Mouse (Mus musculus): ENCODE measurements around the gene Drc7.

The Drc7 gene

GRCm38 (mm10) chr8:95054927-95055510 lies at the start of gene Drc7:
Drc7 (plus strand) TSS chr8:95055103.
- no peak for DNase-seq (ENCODE audit: low spot score)

- no peak for DNase-seq (ENCODE audit: low spot score)
Observed at GRCm38 (mm10) chr8:95012442-95012919, 42.4 kb upstream of the Drc7 start.

DNA sequence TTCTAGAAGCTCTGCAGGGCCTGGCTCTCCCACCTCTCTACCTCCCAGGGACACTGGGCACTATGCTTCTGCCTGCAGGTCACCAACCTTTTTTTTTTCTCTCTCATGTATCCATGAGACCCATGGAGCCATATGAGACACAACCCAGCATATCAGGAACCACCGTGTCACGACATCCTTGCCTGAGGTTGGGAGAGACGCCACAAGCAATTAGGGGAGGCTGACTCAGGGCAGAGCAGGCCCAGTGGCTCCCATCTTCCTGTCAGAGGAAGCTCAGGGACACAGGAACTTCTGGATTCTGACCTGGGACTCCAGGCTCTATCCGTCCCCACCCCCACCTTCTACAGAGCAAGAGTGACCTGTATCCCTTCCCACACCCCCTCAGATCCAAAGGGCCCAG lies 39.0 kb upstream of the Drc7 start:
- DNase-seq (ENCODE audit: low spot score), result no peak

DNA sequence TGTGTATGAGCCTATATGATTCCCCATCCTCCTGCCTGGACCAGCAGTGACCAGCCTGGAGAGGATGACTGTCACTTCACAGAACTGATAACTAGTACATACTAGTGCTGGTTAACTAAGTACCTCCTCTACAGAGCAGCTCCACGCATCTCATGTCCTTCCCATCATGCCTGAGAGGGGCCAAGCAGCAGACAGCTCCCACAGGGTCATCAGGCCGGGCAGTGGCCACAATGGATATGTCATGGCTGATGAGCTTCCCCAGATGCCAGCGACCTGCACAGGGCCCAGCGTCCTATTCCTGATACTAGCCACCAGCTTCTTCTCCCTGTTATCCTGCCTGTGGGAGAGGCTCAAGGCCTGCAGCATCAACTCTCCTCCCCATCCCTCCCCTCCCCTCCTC lies 38.2 kb upstream of the Drc7 start:
- no peak for DNase-seq (ENCODE audit: low spot score)

DNA sequence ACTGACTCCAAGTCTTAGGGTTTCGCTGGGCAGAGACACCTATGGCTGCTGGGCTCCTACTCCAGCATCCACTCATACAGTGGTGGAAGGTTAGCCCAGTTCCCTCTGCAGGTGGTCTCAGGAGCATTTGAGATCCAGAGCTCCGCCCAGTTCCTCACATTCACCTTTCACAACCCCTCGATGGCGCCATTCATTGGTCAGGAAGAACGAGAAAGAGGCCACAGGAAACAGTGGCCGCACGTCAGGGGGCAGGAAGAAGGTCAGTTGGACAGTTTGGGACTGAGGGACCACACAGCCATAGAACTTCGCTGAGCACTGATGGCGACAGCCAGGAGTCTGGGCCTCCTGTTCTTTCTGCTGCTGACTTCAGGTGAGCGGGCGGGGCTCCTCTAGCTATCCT lies 37.5 kb upstream of the Drc7 start, which contains the start of gene Adgrg3:
TSS of gene Adgrg3 (plus strand) at position 242 of the 400 bp plus-strand sequence.
- DNase-seq (ENCODE audit: low spot score), result no peak

DNA sequence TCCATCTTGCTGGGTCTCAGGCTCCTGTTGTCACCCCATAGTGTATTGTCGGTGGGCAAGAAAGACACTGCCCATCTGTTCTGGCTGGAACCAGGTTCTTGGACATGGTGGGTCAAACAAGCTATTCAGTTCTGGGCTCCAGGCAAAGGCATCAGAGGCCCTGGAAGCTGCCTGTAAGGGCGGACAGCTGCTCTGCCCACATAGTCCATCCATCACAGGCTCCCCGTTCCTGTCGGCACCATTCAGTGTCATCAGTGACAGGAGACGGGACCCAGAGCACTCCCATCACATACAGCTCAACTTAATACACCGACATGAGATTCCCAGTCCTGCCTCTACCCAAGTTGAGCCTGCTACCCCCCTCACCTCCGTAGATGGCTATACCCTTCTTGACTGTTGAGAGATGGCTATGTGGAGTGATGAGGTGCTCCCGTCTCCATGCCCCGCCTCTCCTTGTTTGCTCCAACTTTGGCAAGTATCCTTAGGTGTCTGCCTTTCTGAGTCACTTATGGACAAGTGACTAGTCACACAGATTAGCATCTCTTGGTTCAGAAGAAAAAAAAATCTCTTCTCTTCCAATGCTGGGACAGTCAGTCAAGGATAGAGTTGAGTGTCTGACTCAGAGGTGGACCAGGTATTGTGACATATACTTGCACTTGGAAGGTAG lies 36.8 kb upstream of the Drc7 start:
- DNase-seq (ENCODE audit: low spot score), result no peak

GRCm38 (mm10) chr8:95020293-95020777 lies 34.6 kb upstream of the Drc7 start:
- DNase-seq (ENCODE audit: low spot score), result no peak

GRCm38 (mm10) chr8:95020821-95021220 lies 34.1 kb upstream of the Drc7 start:
- DNase-seq (ENCODE audit: low spot score), result no peak

DNA sequence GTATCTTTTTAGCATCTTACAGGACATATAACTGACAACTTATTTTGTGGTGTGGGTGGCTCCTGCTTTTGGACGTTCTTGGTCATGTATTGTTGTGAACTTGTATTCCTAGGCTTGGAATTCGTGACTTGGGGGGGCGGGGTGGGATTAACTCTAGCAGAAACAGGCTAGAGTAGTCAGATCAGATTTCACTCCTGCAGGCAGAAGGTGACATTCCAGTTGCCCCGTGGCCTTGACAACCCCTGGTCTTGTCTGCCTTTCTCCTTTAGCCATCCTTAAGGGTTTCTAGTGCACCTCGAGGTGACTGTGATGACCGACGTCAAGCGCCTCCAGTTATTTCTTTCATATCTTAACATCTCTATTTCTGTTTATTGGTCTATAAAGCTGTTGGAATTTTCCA lies 31.7 kb upstream of the Drc7 start:
- no peak for DNase-seq (ENCODE audit: low spot score)

GRCm38 (mm10) chr8:95024387-95024786 lies 30.5 kb upstream of the Drc7 start:
- DNase-seq (ENCODE audit: low spot score), result no peak

DNA sequence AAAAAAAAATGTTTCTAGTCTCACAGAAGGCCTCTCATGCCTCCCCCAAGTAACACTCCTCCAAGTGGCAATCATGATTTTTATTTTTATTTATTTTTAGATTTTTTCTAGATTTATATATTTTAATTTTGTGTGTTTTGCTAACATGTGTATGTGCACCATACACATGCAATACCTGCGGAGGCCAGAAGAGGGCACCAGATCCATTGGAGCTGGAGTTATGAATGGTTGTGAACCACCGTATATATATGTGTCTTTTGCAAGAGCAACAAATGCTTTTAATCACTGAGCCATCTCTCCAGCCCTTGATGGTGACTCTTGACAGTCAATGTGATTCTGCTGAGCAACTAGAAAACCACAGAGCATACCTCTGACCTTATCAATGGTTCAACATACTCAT lies 29.5 kb upstream of the Drc7 start:
- no peak for DNase-seq (ENCODE audit: low spot score)

DNA sequence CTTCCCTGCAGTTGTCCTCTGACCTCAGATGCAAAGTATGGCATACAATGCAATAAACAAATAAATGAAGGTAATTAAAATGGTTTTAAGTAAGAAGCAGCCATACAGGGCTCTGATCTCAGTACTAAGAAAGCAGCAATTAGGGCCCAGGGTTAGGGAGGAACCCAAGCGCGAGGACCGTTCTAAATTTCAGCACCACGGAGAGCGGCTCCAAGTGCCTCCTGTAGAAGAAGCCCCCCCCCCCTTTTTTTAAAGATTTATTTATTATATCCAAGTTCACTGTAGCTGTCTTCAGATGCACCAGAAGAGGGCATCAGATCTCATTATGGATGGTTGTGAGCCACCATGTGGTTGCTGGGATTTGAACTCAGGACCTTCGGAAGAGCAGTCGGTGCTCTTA lies 26.5 kb upstream of the Drc7 start:
- DNase-seq (ENCODE audit: low spot score), result peak; percentile 38

- peak; percentile 90 for DNase-seq (ENCODE audit: low spot score)
Observed at GRCm38 (mm10) chr8:95037106-95037925, 17.6 kb upstream of the Drc7 start.

DNA sequence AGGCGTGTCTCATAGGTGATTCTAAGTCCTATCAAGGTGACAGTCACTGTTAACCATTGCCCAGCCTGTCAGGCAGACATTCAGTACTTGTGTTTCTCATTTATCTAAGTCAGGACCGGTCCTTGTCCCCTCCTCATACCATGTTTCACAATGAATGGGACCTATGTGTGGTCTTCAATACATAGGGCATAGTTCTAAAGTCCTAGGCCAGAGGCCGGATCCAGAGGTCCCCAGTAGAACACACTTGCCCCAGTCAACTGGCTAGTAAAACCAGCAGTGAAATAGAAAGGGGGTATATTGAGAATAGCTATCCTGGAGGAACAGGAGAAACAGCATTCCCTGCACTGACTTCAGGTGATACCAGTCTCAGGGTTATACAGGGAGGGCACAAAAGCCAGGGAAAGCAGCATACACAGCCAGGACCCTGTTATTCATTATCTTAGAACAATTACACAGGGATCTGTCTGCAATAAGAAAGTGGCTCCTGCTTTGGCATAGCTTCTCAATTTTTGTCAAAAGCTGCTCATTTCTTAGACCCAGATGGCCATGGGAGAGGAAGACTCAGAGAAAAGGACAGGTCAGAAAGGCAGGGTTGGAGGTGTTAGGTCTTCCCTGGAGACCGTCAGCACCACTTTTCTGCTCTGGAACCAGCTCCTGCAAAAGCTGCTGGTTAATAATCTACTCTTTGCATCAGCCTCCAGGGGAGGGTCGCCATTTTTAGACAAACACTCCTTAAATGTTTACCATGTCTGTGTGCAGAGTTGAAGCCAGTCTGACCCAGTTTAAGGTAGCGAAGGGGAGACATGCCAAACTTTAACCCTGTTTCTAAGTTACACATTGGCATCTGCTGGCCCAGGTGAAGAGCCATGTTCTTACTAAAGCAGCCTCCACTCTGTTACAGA lies 12.8 kb upstream of the Drc7 start:
- DNase-seq (ENCODE audit: low spot score), result no peak

DNA sequence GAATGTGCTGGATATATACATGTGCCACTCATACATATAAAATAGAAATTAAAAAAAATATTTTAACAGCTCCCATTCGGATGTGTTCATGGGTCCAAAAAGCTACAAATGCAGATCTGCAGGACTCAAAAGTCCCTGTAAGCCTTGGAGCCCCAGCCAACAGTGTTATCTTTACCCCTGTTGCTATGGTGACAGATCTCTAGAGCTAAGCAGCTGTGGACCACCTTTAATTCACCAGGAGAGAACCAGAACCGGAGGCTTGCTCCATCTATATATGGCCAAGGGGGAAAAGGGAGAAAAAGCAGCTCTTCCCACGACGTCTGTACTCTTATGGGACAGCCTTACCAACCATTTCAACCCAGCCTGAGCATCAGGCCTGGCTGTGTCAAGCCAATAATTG lies 10.1 kb upstream of the Drc7 start:
- DNase-seq (ENCODE audit: low spot score), result no peak

DNA sequence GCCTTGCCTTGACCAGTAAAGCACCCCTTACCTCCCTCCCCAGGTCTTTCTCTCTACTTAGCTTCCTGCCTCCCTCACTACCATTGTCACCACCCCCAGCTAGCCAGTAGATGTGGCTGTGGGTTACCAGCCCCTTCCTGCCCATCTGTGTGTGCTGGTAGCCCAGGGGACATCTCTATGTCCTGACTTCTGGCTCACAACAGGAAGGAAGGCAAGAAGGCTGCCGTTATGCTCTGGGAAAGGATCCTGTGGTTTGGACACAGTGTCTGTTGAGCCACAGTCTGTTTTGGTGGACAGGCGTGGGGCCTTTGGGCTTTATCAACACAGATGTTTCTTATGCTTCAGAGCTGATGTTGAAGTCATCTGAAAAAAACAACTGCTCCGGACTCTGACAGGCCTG lies 7.9 kb upstream of the Drc7 start:
- DNase-seq (ENCODE audit: low spot score), result no peak

DNA sequence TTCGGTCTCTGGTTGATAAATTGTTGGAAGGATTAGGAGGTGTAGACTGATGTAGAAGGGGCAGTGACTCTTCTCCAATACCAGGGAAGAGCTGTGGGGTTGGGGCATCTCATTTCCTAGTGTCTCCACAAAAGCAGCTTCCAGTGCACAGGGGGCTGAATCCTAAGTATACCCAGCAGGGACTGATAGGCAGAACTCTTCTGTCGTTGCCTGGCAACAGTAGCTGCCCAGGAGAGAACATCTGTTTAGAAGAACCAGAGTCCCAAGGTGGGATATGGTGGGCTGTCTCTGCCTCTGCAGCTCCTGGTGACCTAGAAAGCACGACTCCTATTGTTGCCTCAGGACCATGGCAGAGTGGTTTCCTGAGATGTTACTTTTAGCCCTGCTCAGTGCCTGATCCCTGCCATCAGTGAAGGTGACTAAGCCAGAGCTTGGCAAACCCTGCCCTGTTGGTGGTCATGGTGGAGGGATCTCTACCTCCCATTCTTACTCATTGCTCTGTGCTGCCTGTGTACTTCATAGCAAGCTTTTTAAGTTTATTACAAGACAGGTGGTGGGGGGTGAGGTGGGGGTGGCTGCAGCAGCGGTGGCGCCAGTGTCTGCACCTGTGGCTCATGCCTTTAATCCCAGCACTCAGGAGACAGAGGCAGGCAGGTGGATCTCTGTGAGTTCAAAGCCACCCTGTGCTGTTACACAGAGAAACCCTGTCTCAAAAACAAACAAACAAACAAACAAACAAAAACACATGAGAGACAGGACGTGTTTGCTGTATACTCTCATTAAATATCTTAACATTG lies 6.8 kb upstream of the Drc7 start:
- DNase-seq (ENCODE audit: low spot score), result no peak

DNA sequence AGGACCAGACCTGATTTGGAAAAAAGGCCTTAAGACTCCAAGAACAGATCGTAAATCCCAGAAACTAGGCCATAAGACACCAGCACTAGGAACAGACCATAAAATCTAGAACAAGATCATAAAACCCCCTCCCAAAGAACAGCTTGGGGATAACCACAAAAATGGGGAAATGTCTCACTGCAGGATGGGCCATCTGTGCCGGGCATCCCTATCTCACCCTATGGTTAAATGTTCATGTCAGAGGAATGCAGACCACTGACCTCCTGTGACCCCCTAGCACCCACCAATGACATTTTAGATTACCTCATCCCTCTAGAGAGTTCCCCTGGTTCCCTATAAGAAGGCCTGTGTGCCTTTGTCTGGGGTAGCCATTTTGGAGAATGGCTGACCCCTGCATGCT lies 5.3 kb upstream of the Drc7 start:
- no peak for DNase-seq (ENCODE audit: low spot score)

DNA sequence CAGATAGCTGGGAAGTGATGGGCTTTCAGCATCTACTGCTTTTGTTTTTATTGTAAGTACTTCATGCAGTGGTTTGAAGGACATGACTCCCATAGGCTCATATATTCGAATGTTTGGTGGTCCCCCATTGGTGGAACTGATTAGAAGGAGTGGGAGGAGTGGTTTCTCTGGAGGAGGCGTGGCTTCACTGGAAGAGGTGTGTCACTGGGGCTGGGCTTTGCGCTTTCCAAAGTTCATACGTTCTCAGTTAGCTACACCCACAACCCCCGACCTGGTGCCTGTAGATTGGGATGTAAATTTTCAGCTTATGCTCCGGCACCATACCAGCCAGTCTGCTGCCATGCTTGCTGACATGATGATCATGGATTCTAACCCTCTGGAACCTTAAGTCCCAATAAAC lies 465 bp upstream of the Drc7 start:
- no peak for DNase-seq (ENCODE audit: low spot score)

DNA sequence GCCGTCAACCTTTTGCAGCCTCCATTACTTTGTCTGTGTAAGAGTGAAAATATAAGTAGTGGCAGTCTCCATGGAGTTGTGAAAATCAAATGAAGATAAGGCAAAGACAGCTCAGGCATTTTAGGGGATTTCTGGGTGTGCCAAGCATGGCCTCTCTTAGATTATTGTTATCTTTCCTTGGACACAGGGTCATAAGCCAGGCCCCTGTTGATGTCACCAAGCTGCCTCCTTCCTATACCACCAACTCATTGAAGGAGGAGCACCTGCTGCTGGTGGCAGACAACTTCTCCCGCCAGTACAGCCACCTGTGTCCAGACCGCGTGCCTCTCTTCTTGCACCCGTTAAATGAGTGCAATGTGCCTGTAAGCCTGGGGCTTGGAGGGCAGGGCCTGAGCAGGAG lies 1.5 kb downstream of the Drc7 start:
- no peak for DNase-seq (ENCODE audit: low spot score)

DNA sequence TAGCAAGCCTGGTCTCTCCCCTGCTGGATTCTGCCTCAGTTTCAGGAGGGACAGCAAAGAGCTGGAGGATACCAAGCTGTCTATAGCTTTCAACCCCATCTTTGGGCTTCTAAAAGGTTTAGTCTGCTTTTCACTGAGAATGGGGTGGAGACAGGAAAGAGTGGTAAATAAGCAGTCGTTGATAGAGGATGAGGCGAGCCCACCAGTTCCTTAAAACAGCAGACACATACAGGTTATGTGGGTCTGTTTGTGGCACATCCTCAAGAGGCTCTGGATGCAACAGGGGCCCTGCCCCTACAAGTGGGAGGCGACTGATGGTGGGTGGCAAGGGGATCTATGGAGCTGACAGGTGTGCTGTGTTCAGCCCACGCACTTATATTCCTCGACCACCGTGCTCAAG lies 3.8 kb downstream of the Drc7 start:
- no peak for DNase-seq (ENCODE audit: low spot score)
